Mouse (Mus musculus) gastrocnemius, postnatal 25 days (tissue): ENCODE data around the gene Agap1. TPM values are rescaled to one million over a fixed set of nuclear protein-coding genes. Genes with fewer than 3 reads are reported as not detected.

ENCODE experiments used
- DNase-seq: peaks from one replicate; pipeline ENCODE4 v3.0.0; 2022
- total RNA-seq, 2 experiments: library from RNA; stranded (reverse); gene quantifications; 1 replicate in 1 of 2; 2 replicates in 1 of 2; pipeline ENCODE4 v1.2.3; 2021

Gene Agap1
- total RNA-seq, 2 experiments from 2014 or later, result 15.1 to 21.8 TPM

DNA sequence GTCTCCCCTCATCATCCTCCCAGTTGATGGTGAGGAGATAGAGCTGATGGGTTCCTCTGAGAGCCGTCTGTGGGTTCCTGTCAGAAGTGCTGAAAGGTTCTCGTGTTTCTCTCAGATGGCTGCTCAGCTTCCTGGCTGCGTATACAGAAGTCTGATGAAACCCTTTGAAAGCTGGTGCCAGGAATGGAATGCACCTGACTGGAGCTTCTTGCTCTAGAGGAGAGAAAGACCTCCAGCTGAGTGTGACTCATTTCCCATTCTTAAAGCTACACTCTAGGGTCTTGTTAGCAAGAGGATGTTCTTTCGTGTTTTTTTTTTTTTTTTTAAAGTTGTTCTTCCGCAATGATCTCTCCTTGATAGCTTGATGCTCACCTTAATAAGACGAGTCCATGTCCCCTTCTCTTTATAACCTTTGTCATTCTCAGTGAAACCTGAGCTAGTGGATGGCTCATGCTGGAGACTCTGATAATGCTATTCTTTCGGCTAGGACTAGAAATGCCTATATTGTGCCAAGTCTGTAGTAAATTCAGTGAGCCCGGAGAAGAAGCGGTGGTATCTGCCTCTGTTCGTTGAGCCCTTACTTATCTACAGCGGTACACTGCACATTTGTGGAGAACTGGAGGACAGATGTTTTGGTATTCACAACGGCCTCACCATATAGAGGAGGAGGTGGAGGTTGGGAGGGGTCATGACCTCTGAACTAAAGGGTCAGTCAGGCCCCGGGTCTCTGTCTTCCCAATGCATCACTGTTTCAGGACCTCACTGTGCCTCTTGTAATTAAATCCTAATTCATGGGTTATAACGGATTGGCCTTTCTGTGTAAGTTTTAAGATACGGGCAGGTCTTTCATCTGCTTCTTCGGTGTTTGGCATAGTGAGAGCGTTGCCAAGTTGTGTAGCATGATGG lies 2.8 kb downstream of the Agap1 start:
- no peak for DNase-seq

- no peak for DNase-seq
These were observed 7.3 kb downstream of the Agap1 start for GRCm38 (mm10) chr1:89461881-89462280.

DNA sequence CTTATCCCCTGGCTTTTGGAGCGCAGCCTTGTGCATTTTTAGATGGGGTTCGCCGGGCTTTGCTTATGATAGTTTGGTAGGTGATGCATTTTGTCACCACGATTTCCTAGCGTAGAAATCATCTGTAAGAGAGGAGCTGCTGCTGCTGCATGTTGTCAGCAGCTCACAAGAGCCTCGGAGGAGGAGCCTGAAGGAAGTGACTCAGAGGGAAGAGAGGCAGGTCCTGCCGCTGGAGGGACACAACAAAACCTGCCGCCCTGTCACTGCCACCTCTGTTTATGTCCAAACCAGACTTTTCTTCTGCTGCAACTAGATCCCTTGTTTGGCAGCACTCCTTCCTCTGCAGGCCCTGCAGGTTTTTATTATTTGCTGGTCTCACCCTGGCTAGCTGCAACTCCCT lies 8.5 kb downstream of the Agap1 start:
- DNase-seq, result no peak

- no peak for DNase-seq
These were observed 10.9 kb downstream of the Agap1 start for GRCm38 (mm10) chr1:89465417-89466002.

- no peak for DNase-seq
These were observed 12.9 kb downstream of the Agap1 start for GRCm38 (mm10) chr1:89467321-89468069.

GRCm38 (mm10) chr1:89468141-89468540 lies 13.5 kb downstream of the Agap1 start:
- no peak for DNase-seq

GRCm38 (mm10) chr1:89471430-89471829 lies 16.8 kb downstream of the Agap1 start:
- no peak for DNase-seq

DNA sequence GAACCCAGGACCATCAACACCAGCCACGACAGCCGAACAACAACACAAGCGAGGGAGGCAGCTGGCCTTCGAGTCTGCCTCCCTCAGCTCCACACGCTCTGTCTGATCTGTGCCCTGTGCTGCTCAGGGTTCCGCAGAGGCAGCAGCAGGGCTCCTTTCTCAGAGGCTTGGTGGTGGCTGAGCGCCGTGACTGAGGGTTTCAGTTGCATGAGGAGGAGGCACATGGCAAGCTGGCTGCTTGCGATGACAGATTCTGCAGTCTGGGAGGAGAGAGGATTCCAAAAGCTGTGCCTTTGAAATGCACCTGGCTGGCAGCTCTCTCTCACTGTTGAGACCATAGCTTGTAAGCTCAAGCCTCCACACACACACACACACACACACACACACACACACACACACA lies 17.3 kb downstream of the Agap1 start:
- DNase-seq, result no peak

DNA sequence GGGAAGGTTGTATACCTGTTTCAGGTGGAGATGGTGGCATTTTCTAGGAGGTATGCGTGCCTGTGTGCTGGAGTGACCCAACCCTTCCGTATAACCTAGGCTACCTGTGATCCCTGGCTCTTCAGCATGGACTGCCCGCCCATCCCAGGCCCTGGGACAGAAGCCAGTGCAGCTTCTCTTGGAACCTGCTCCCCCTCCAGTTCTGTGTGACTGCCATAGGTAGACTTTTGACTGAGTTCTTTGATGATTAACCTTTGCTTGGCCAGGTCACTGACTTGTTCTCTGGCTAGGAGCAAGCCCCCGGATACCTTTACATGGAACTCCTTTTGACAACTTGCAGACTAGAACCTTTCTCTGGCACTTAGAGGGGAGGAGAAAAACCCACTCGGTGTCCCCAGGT lies 19.3 kb downstream of the Agap1 start:
- DNase-seq, result no peak

DNA sequence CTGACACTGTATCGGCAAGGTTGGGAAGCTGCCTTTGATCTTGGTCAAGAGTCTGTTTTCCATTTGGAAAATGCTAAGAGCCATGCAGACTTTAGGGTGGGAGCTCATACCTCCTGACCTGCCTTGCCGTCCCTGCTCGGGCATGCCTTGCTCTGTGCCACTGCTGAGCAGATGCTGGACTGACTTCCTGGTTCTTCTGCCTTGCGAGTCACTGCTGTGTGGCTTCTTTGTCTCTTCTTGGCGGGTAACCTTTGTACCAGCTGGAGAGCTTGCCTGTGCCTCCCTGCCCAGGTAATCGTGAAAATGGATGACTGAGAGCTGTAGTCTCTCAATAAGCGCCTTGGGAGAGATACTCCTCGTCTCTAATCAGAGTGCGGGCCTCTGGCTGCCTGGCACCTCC lies 20.2 kb downstream of the Agap1 start:
- no peak for DNase-seq

GRCm38 (mm10) chr1:89477033-89477432 lies 22.4 kb downstream of the Agap1 start:
- DNase-seq, result no peak

GRCm38 (mm10) chr1:89478571-89479460 lies 24.2 kb downstream of the Agap1 start:
- DNase-seq, result no peak

DNA sequence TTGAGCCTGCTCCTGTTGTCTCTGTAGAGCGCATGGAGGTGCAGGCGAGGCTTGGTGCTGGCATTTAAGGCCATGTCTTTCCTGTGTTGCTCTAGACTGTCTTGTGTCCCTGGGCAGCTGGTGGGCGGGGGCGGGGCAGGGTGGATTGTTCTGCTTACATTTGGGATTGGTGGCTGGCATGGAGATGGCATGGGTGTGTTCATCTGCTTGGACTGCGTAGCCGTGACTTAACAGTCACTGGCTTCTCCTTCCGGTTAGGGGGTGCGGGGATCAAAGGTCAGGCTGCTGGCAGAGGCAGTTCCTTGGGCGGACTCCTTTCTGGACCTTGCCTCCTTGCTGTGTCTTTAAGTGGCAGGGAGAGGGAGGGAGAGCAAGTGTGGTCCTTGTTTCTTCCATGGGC lies 26.5 kb downstream of the Agap1 start:
- DNase-seq, result no peak

DNA sequence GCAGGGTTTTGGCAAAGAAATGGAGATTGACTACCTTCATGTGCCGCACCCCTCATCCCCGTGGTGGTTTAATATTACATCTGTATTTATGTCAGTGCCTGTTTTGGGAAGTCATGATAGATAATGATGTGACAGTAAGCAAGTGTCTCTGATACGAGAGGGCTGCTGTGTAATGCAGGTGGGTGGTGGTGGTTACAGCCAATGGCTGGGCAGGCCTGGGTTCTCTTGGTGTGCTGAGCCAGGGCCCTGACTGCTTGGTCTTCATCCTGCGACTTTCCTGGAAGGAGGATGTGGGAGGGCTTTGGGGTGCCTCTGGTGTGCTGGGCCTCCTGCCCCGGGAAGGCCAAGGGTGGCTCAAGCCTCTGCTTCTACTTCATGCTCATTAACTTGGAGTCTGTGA lies 28.2 kb downstream of the Agap1 start:
- DNase-seq, result no peak

DNA sequence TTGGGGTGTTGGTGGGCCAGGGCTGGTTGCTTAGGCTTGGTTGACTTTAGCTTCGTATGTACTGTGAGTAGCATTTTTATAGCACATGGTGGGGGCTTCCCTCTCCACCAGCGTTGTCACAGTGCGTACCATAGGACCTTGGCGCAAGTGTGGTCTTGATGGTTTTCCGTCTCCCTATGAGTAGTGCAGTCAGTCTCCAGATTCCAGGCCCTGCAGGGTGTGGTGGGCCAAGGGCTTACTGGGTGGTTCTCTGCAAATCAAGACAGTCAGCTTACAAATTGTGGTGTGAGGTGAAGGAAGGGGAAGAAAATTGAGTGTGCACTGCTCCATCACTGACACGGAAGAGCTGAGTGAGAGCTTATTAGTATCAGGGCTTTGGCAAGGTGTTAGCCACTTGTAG lies 32.3 kb downstream of the Agap1 start:
- DNase-seq, result no peak

GRCm38 (mm10) chr1:89489111-89489971 lies 34.7 kb downstream of the Agap1 start:
- no peak for DNase-seq

DNA sequence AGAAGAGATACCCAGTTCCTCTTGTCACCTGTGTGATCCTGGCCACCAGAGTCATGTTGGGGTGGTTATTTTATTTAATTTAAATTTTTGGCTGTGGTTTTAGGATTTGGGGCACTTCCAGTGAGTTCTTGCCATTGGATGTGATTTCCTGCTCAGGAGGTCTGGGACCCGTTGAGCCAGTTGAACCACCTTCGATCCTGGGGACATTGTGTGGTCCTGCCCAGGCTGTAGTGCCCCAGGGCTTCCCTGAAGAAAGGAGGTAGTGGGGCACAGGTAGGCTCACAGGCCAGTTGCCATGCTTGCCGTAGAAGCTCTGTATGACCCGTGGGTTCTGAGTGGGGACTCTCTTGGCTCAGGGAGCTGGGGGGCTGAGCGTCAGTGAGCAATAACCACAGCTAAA lies 38.6 kb downstream of the Agap1 start:
- DNase-seq, result no peak

- DNase-seq, result no peak
These were observed 40.2 kb downstream of the Agap1 start for GRCm38 (mm10) chr1:89494816-89495215.

GRCm38 (mm10) chr1:89496204-89496603 lies 41.6 kb downstream of the Agap1 start:
- no peak for DNase-seq

GRCm38 (mm10) chr1:89500925-89501324 lies 46.3 kb downstream of the Agap1 start:
- no peak for DNase-seq

- DNase-seq, result no peak
These were observed 46.7 kb downstream of the Agap1 start for GRCm38 (mm10) chr1:89501346-89501745.
